Mouse (Mus musculus): Measurements from ENCODE around the gene Olfr1046.

DNA sequence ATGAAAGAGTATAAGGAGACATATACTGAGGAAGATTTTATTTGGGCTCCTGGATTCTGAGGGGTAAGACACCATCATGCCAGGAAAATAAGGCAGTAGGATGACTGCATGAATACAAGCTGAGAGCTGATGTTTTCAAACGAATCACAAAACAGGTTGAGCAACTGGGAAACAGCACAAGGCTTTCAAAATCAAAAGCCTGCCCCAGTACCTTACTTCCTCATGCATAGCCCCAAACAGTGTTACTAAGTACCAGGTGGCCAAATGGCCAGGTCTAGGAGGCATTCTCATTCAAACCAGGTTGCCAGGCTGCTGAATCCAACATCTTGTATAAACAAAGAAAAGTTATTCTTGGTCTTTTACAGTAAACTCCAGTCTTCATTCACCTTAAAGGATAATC, 23.3 kb downstream of the Olfr1046 start:
- TF ChIP-seq CTCF (IDR thresholded peaks at IDR 0.05; ENCODE audit: low read depth, low read length) (no peak), POLR2A (IDR thresholded peaks at IDR 0.05; ENCODE audit: extremely low read depth, insufficient read depth, low read length) (no peak)
